Mouse (Mus musculus) limb, embryonic 10.5 days (tissue): ENCODE data around the gene Bivm. TPM values are rescaled to one million over a fixed set of nuclear protein-coding genes. Genes with fewer than 3 reads are reported as not detected.

Source experiments
- DNase-seq: peaks from one replicate; pipeline ENCODE4 v3.0.0-alpha.2; 2017; ENCODE audit warnings: low spot score
- H3K27ac ChIP-seq: fragments of 300-500 bp; sonication (generic); 2 replicates; pipeline ENCODE4 v1.5.1; 2016; ENCODE audit warnings: mild to moderate bottlenecking
- H3K27me3 ChIP-seq: fragments of 300-500 bp; sonication (generic); 2 replicates; pipeline ENCODE4 v1.6.1; 2016; ENCODE audit warnings: low read depth, mild to moderate bottlenecking; ENCODE audit not compliant: poor library complexity, severe bottlenecking
- H3K36me3 ChIP-seq: fragments of 300-500 bp; sonication (generic); 2 replicates; pipeline ENCODE4 v1.6.1; 2016; ENCODE audit warnings: mild to moderate bottlenecking, moderate library complexity
- H3K4me1 ChIP-seq: fragments of 300-500 bp; sonication (generic); 2 replicates; pipeline ENCODE4 v1.6.1; 2016
- H3K4me3 ChIP-seq: fragments of 300-500 bp; sonication (generic); 2 replicates; pipeline ENCODE4 v1.5.1; 2016; ENCODE audit warnings: mild to moderate bottlenecking, moderate library complexity
- H3K9me3 ChIP-seq: fragments of 300-500 bp; sonication (generic); replicated peaks from 2 replicates; pipeline ENCODE4 v1.6.1; 2016; ENCODE audit warnings: mild to moderate bottlenecking
- WGBS: fragments of 180-500 bp; shearing (Covaris S2); methylation state at CpG from one replicate; pipeline ENCODE4 v1.1.7; 2016; 5-methylcytosine and 5-hydroxymethylcytosine counted together
- polyA plus RNA-seq: library from polyadenylated mRNA; unstranded; fragments of >200 nt; fragmentation: Nextera tagmentation; extraction: Ambion mirVana; gene quantifications from 2 replicates; pipeline ENCODE4 v1.2.1, GENCODE M21; 2016

The Bivm gene
- polyA plus RNA-seq: 26.5 and 28.3 TPM in 2 replicates

GRCm38 (mm10) chr1:44118239-44119054 lies at the start of gene Bivm, which contains the start of gene Kdelc1:
Gene Bivm (plus strand): TSS chr1:44118957.
Gene Kdelc1 (minus strand): TSS chr1:44118808.
- H3K27ac ChIP-seq: peak within 1 kb of the TSS; percentile 97
- peaks cover 12% of the 10 kb centered on the region for H3K4me1 ChIP-seq
- peaks cover 47% of the 10 kb centered on the region for H3K36me3 ChIP-seq
- whole genome bisulfite sequencing: under 1% methylated on average over 39 of the region's 39 CpGs
- peak; percentile 85 for DNase-seq
- no peaks in the 10 kb centered on the region for H3K9me3 ChIP-seq
- H3K4me3 ChIP-seq: peak within 1 kb of the TSS; percentile 77
- H3K27me3 ChIP-seq: no peaks in the 10 kb centered on the region

- peaks cover 13% of the 10 kb centered on the region for H3K4me1 ChIP-seq
- H3K27ac ChIP-seq: peak overlapping the region; percentile 89
- WGBS: under 1% methylated on average over 55 of the region's 55 CpGs
- H3K36me3 ChIP-seq: peaks cover 46% of the 10 kb centered on the region
- peak overlapping the region; percentile 75 for H3K4me3 ChIP-seq
- no peaks in the 10 kb centered on the region for H3K27me3 ChIP-seq
- DNase-seq: peak; percentile 58
- no peaks in the 10 kb centered on the region for H3K9me3 ChIP-seq
Observed at GRCm38 (mm10) chr1:44101448-44102225, 17.1 kb upstream of the Bivm start.

GRCm38 (mm10) chr1:44102259-44102717 lies 16.5 kb upstream of the Bivm start, which contains the start of gene Tex30:
Gene Tex30 (minus strand): TSS chr1:44102441.
- peak within 1 kb of the TSS; percentile 75 for H3K4me3 ChIP-seq
- WGBS: under 1% methylated on average over 55 of the region's 55 CpGs
- peak; percentile 95 for DNase-seq
- H3K4me1 ChIP-seq: peaks cover 13% of the 10 kb centered on the region
- H3K27me3 ChIP-seq: no peaks in the 10 kb centered on the region
- H3K36me3 ChIP-seq: peaks cover 46% of the 10 kb centered on the region
- peak within 1 kb of the TSS; percentile 89 for H3K27ac ChIP-seq
- H3K9me3 ChIP-seq: no peaks in the 10 kb centered on the region

GRCm38 (mm10) chr1:44102939-44103338 lies 15.8 kb upstream of the Bivm start:
- Histone ChIP-seq H3K4me3 (peak overlapping the region; percentile 75), H3K36me3 (peaks cover 46% of the 10 kb centered on the region), H3K27me3 (no peaks in the 10 kb centered on the region), H3K4me1 (peaks cover 13% of the 10 kb centered on the region), H3K9me3 (no peaks in the 10 kb centered on the region), H3K27ac (peak overlapping the region; percentile 89)
- peak; percentile 33 for DNase-seq
- 20% methylated on average over 5 of the region's 5 CpGs for WGBS

- Histone ChIP-seq H3K9me3 (no peaks in the 10 kb centered on the region), H3K27me3 (no peaks in the 10 kb centered on the region), H3K4me1 (peaks cover 12% of the 10 kb centered on the region), H3K36me3 (peaks cover 48% of the 10 kb centered on the region), H3K27ac (peak overlapping the region; percentile 97), H3K4me3 (peak overlapping the region; percentile 77)
- DNase-seq: no peak
Observed at GRCm38 (mm10) chr1:44117571-44117970, 1.2 kb upstream of the Bivm start.

GRCm38 (mm10) chr1:44119201-44120073 lies 680 bp downstream of the Bivm start:
- Histone ChIP-seq H3K9me3 (no peaks in the 10 kb centered on the region), H3K4me1 (peaks cover 12% of the 10 kb centered on the region), H3K27ac (peak overlapping the region; percentile 97), H3K27me3 (no peaks in the 10 kb centered on the region), H3K36me3 (peaks cover 47% of the 10 kb centered on the region), H3K4me3 (peak overlapping the region; percentile 77)
- whole genome bisulfite sequencing: under 1% methylated on average over 42 of the region's 43 CpGs
- DNase-seq: peak; percentile 88

- H3K27me3 ChIP-seq: no peaks in the 10 kb centered on the region
- no peak for DNase-seq
- H3K4me1 ChIP-seq: peaks cover 12% of the 10 kb centered on the region
- WGBS: 5% methylated on average over 6 of the region's 6 CpGs
- no peaks in the 10 kb centered on the region for H3K9me3 ChIP-seq
- H3K27ac ChIP-seq: peak overlapping the region; percentile 97
- peak overlapping the region; percentile 77 for H3K4me3 ChIP-seq
- peaks cover 47% of the 10 kb centered on the region for H3K36me3 ChIP-seq
Observed at GRCm38 (mm10) chr1:44120074-44120406, 1.3 kb downstream of the Bivm start.

GRCm38 (mm10) chr1:44122256-44122655 lies 3.5 kb downstream of the Bivm start:
- Histone ChIP-seq H3K27ac (no peak overlapping the region), H3K36me3 (peaks cover 45% of the 10 kb centered on the region), H3K27me3 (no peaks in the 10 kb centered on the region), H3K4me3 (no peak overlapping the region), H3K9me3 (no peaks in the 10 kb centered on the region), H3K4me1 (peaks cover 12% of the 10 kb centered on the region)
- no peak for DNase-seq
- 92% methylated on average over 3 of the region's 3 CpGs for WGBS

GRCm38 (mm10) chr1:44125590-44125989 lies 6.8 kb downstream of the Bivm start:
- WGBS: 91% methylated on average over 4 of the region's 4 CpGs
- peaks cover 77% of the 10 kb centered on the region for H3K36me3 ChIP-seq
- DNase-seq: no peak

GRCm38 (mm10) chr1:44129929-44130581 lies 11.3 kb downstream of the Bivm start:
- peaks cover 72% of the 10 kb centered on the region for H3K36me3 ChIP-seq
- no peak overlapping the region for H3K4me3 ChIP-seq
- H3K27me3 ChIP-seq: no peaks in the 10 kb centered on the region
- no peaks in the 10 kb centered on the region for H3K4me1 ChIP-seq
- H3K27ac ChIP-seq: no peak overlapping the region
- H3K9me3 ChIP-seq: no peaks in the 10 kb centered on the region
- DNase-seq: no peak
- 90% methylated on average over 4 of the region's 4 CpGs for WGBS

More at GRCm38 (mm10) chr1:44125590-44125989, 6.8 kb downstream of the Bivm start:
- H3K9me3 ChIP-seq: no peaks in the 10 kb centered on the region
- H3K4me3 ChIP-seq: no peak overlapping the region
- no peak overlapping the region for H3K27ac ChIP-seq
- H3K27me3 ChIP-seq: no peaks in the 10 kb centered on the region
- peaks cover 2% of the 10 kb centered on the region for H3K4me1 ChIP-seq

GRCm38 (mm10) chr1:44140232-44140631 lies 21.5 kb downstream of the Bivm start:
- DNase-seq: no peak
- no peak overlapping the region for H3K27ac ChIP-seq
- no peaks in the 10 kb centered on the region for H3K27me3 ChIP-seq
- no peaks in the 10 kb centered on the region for H3K9me3 ChIP-seq
- WGBS: 86% methylated on average over 4 of the region's 4 CpGs
- no peak overlapping the region for H3K4me3 ChIP-seq
- H3K4me1 ChIP-seq: no peaks in the 10 kb centered on the region
- peaks cover 81% of the 10 kb centered on the region for H3K36me3 ChIP-seq

- H3K9me3 ChIP-seq: no peaks in the 10 kb centered on the region
- peaks cover 61% of the 10 kb centered on the region for H3K36me3 ChIP-seq
- H3K27me3 ChIP-seq: no peaks in the 10 kb centered on the region
- H3K4me1 ChIP-seq: peaks cover 4% of the 10 kb centered on the region; the same call in 1 of the 2 replicates
- H3K27ac ChIP-seq: no peak overlapping the region
- WGBS: 92% methylated on average over 5 of the region's 5 CpGs
- DNase-seq: no peak
- no peak overlapping the region for H3K4me3 ChIP-seq
Observed at GRCm38 (mm10) chr1:44142747-44143146, 24.0 kb downstream of the Bivm start.
